In genomic region chr2:22864394-22865037, GRCm38 (mm10) we compare ENCODE assay signal across 8 mouse cellular contexts. TPM values are rescaled to one million over a fixed set of nuclear protein-coding genes. Genes with fewer than 3 reads are reported as not detected.
DNase-seq lines count a peak whose midpoint lies in the region; ATAC-seq and TF ChIP-seq lines count a peak whose summit lies in the region.
"Not testable (repeated sequence)": the region's sequence is repeated elsewhere in the genome, so short reads cannot be mapped to it uniquely, and the experiment has no call there.

No protein-coding gene starts in this region.

- not testable (repeated sequence) for H3K4me1 ChIP-seq in cortical plate, adult 2 months (ENCODE audit: control insufficient read depth, insufficient read depth, low read length); intestine, embryonic 14.5 days (replicated peaks; ENCODE audit: control insufficient read depth, insufficient read depth, low read length); midbrain, embryonic 10.5 days

- peak; percentile 88 for DNase-seq in adipocyte (ENCODE audit: low spot score)
- DNase-seq in gastrocnemius, adult 8-10 months (ENCODE audit: low spot score in 2 of 2), result peak; percentile 10 to 28
- DNase-seq in intestine, embryonic 14.5 days (ENCODE audit: low spot score), result peak; percentile 76
- DNase-seq in left cerebral cortex, postnatal 10 days (ENCODE audit: extremely low spot score in 1 of 2, low spot score in 2 of 2), result peak; percentile 49 to 64
- peak; percentile 68 for DNase-seq in midbrain, embryonic 10.5 days (ENCODE audit: low spot score)
- DNase-seq in right cerebral cortex, postnatal 36 days (ENCODE audit: low spot score in 2 of 2), result peak; percentile 15 to 28
- DNase-seq in yolk sac, embryonic 10.5 days (ENCODE audit: low spot score), result peak; percentile 8

- H3K27me3 ChIP-seq in intestine, embryonic 14.5 days (replicated peaks; ENCODE audit: control insufficient read depth, insufficient read depth, low read length); midbrain, embryonic 10.5 days (ENCODE audit: low read depth, poor library complexity, severe bottlenecking): not testable (repeated sequence)

- not testable (repeated sequence) for H3K4me2 ChIP-seq in intestine, embryonic 14.5 days (ENCODE audit: low read length)

- H3K4me3 ChIP-seq in cortical plate, adult 2 months (ENCODE audit: insufficient read depth, low read length); intestine, embryonic 14.5 days (ENCODE audit: low read depth, low read length); midbrain, embryonic 10.5 days: not testable (repeated sequence)

- peak; percentile 85 for TF ChIP-seq CTCF in cortical plate, adult 2 months (IDR thresholded peaks at IDR 0.05; ENCODE audit: extremely low read depth, insufficient read depth, low read length)

- WGBS in intestine, embryonic 14.5 days, result 2% methylated on average over 6 of the region's 6 CpGs
- WGBS in midbrain, embryonic 10.5 days, result 8% methylated on average over 6 of the region's 6 CpGs

- H3K9me3 ChIP-seq in intestine, embryonic 14.5 days (ENCODE audit: control insufficient read depth, low read length); midbrain, embryonic 10.5 days (replicated peaks): not testable (repeated sequence)

- intact Hi-C loops in left cerebral cortex, postnatal 10 days (cut with DNase I), result loop anchor here (5.0 to 10.0 kb wide), 2 partner anchors 107 to 920 kb away; no protein-coding TSS in a partner anchor

- H3K27ac ChIP-seq in cortical plate, adult 2 months (ENCODE audit: insufficient read depth, low read length); intestine, embryonic 14.5 days (ENCODE audit: low read depth); midbrain, embryonic 10.5 days (replicated peaks): not testable (repeated sequence)

- not testable (repeated sequence) for H3K36me3 ChIP-seq in intestine, embryonic 14.5 days (ENCODE audit: control insufficient read depth, insufficient read depth, low read length); midbrain, embryonic 10.5 days

- peak; percentile 78 for ATAC-seq in intestine, embryonic 14.5 days (replicated peaks; ENCODE audit: low FRiP score, low TSS enrichment, low read depth)

- H3K9ac ChIP-seq in intestine, embryonic 14.5 days (ENCODE audit: low read length), result not testable (repeated sequence)

- TF ChIP-seq POLR2A in cortical plate, adult 2 months (IDR thresholded peaks at IDR 0.05; ENCODE audit: extremely low read depth, insufficient read depth, low read length), result not testable (repeated sequence)

RNA-seq across cellular contexts. Expression of gene Pdss1, which starts 30.8 kb away (rescaled TPM):
- 20.5 and 20.9 TPM in 2 replicates for polyA plus RNA-seq in cortical plate, adult 2 months (2012; rRNA removed)
- 10 to 100 TPM in 1 of 4 experiments, 1 to 10 TPM in 3; 8.6 to 12.1 (median 9.3) TPM for total RNA-seq in gastrocnemius, adult 8-10 months (2022)
- 27.7 and 29.6 TPM in 2 replicates for polyA plus RNA-seq in intestine, embryonic 14.5 days (2014; fragmentation: Nextera tagmentation; extraction: Ambion mirVana)
- total RNA-seq in left cerebral cortex, postnatal 10 days (2021), result 10 to 100 TPM; 16.7 to 18.9 TPM
- 26.0 and 26.3 TPM in 2 replicates for polyA plus RNA-seq in midbrain, embryonic 10.5 days (2016; fragmentation: Nextera tagmentation; extraction: Ambion mirVana)

Comparison
In these comparisons a context has a peak if more than half of its experiments do, and no peak if none do; other contexts are left out.
1. DNase-seq: peak in every context shown above with its lines; median percentile 88 in adipocyte; 76 in intestine, embryonic 14.5 days; 68 in midbrain, embryonic 10.5 days; 56 in left cerebral cortex, postnatal 10 days; 22 in right cerebral cortex, postnatal 36 days; 19 in gastrocnemius, adult 8-10 months; 8 in yolk sac, embryonic 10.5 days.